Mouse (Mus musculus) kidney, embryonic 16.5 days (tissue): ENCODE results near the gene Fam169b. TPM values are rescaled to one million over a fixed set of nuclear protein-coding genes. Genes with fewer than 3 reads are reported as not detected.

ENCODE experiments used
- ATAC-seq: fragments of 200-750 bp; cut with Nextera tagmentation; 2 replicates; pipeline ENCODE4 v1.8.0; 2017; ENCODE audit warnings: moderate TSS enrichment; ENCODE audit not compliant: low FRiP score, low TSS enrichment
- H3K27ac ChIP-seq: fragments of 300-500 bp; sonication (generic); 2 replicates; pipeline ENCODE4 v1.5.1; 2014; ENCODE audit warnings: low read length
- H3K27me3 ChIP-seq: fragments of 300-500 bp; sonication (generic); 2 replicates; pipeline ENCODE4 v1.6.1; 2014; ENCODE audit warnings: low read length, control low read depth, mixed read lengths; ENCODE audit not compliant: insufficient read depth
- H3K36me3 ChIP-seq: fragments of 300-500 bp; sonication (generic); 2 replicates; pipeline ENCODE4 v1.6.1; 2014; ENCODE audit warnings: low read length, control low read depth, mixed read lengths; ENCODE audit not compliant: insufficient read depth
- H3K4me1 ChIP-seq: fragments of 300-500 bp; sonication (generic); 2 replicates; pipeline ENCODE4 v1.6.1; 2014; ENCODE audit warnings: low read length, control low read depth, mixed read lengths; ENCODE audit not compliant: insufficient read depth
- H3K4me2 ChIP-seq: fragments of 300-500 bp; sonication (generic); replicated peaks from 2 replicates; pipeline ENCODE4 v1.6.1; 2014; ENCODE audit warnings: low read depth, low read length
- H3K4me3 ChIP-seq: fragments of 300-500 bp; sonication (generic); 2 replicates; pipeline ENCODE4 v1.5.1; 2014; ENCODE audit warnings: mild to moderate bottlenecking, low read length
- H3K9ac ChIP-seq: fragments of 300-500 bp; sonication (generic); replicated peaks from 2 replicates; pipeline ENCODE4 v1.6.1; 2014; ENCODE audit warnings: low read length
- H3K9me3 ChIP-seq: fragments of 300-500 bp; sonication (generic); 2 replicates; pipeline ENCODE4 v1.6.1; 2016; ENCODE audit warnings: low read length, control low read depth
- WGBS: fragments of 180-500 bp; shearing (Covaris S2); extraction: QIAGEN DNeasy Blood & Tissue Kit; methylation state at CpG from one replicate; pipeline ENCODE4 v1.1.7; 2014; 5-methylcytosine and 5-hydroxymethylcytosine counted together
- polyA plus RNA-seq: library from polyadenylated mRNA; unstranded; fragments of >200 nt; fragmentation: Nextera tagmentation; extraction: Ambion mirVana; gene quantifications from 2 replicates; pipeline ENCODE4 v1.2.1, GENCODE M21; 2015

Gene Fam169b
- polyA plus RNA-seq, 1 experiment from 2014 or later: 1.1 TPM

- Histone ChIP-seq H3K9ac (no peak overlapping the region), H3K27ac (no peak overlapping the region), H3K4me3 (no peak overlapping the region), H3K27me3 (peaks cover 4% of the 10 kb centered on the region; the same call in 1 of the 2 replicates), H3K4me2 (no peak overlapping the region), H3K9me3 (no peaks in the 10 kb centered on the region), H3K4me1 (no peaks in the 10 kb centered on the region), H3K36me3 (no peaks in the 10 kb centered on the region)
- no peak for ATAC-seq
- 61% methylated on average over 7 of the region's 7 CpGs for WGBS
Measured at GRCm38 (mm10) chr7:68362609-68363008, 89.0 kb downstream of the Fam169b start.

GRCm38 (mm10) chr7:68365711-68366110, 92.1 kb downstream of the Fam169b start:
- WGBS: 81% methylated on average over 9 of the region's 9 CpGs
- Histone ChIP-seq H3K9ac (no peak overlapping the region), H3K4me1 (no peaks in the 10 kb centered on the region), H3K36me3 (no peaks in the 10 kb centered on the region), H3K4me2 (no peak overlapping the region), H3K9me3 (no peaks in the 10 kb centered on the region), H3K27ac (no peak overlapping the region), H3K4me3 (no peak overlapping the region), H3K27me3 (no peaks in the 10 kb centered on the region)
- no peak for ATAC-seq

GRCm38 (mm10) chr7:68368948-68369347, 95.3 kb downstream of the Fam169b start:
- 87% methylated on average over 12 of the region's 12 CpGs for WGBS
- no peaks in the 10 kb centered on the region for H3K4me1 ChIP-seq
- no peak for ATAC-seq

GRCm38 (mm10) chr7:68369694-68370093, 96.1 kb downstream of the Fam169b start:
- 0% methylated on average over 12 of the region's 13 CpGs for whole genome bisulfite sequencing
- Histone ChIP-seq H3K36me3 (no peaks in the 10 kb centered on the region), H3K4me1 (no peaks in the 10 kb centered on the region), H3K27me3 (peaks cover 9% of the 10 kb centered on the region), H3K9me3 (no peaks in the 10 kb centered on the region), H3K27ac (no peak overlapping the region), H3K4me2 (peak overlapping the region; percentile 53), H3K9ac (no peak overlapping the region), H3K4me3 (peak overlapping the region; percentile 37)
- ATAC-seq: peak; percentile 69; the same call in 1 of the 2 replicates

More at GRCm38 (mm10) chr7:68368948-68369347, 95.3 kb downstream of the Fam169b start:
- Histone ChIP-seq H3K36me3 (no peaks in the 10 kb centered on the region), H3K9ac (no peak overlapping the region), H3K27ac (no peak overlapping the region), H3K9me3 (no peaks in the 10 kb centered on the region), H3K4me3 (no peak overlapping the region), H3K27me3 (peaks cover 9% of the 10 kb centered on the region), H3K4me2 (no peak overlapping the region)

GRCm38 (mm10) chr7:68374109-68374857, 100.6 kb downstream of the Fam169b start:
- peak overlapping the region; percentile 33; the same call in 1 of the 2 replicates for H3K9ac ChIP-seq
- no peak overlapping the region for H3K27ac ChIP-seq
- ATAC-seq: no peak
- peaks cover 9% of the 10 kb centered on the region for H3K27me3 ChIP-seq
- H3K4me3 ChIP-seq: peak overlapping the region; percentile 30
- H3K4me1 ChIP-seq: no peaks in the 10 kb centered on the region
- H3K9me3 ChIP-seq: no peaks in the 10 kb centered on the region
- peak overlapping the region; percentile 55 for H3K4me2 ChIP-seq
- 19% methylated on average over 16 of the region's 16 CpGs for WGBS
- no peaks in the 10 kb centered on the region for H3K36me3 ChIP-seq

GRCm38 (mm10) chr7:68382187-68382586, 108.5 kb downstream of the Fam169b start:
- WGBS: 20% methylated on average over 9 of the region's 9 CpGs
- no peaks in the 10 kb centered on the region for H3K9me3 ChIP-seq
- H3K4me1 ChIP-seq: no peaks in the 10 kb centered on the region
- H3K4me2 ChIP-seq: 0 out of 2 replicates have a peak overlapping the region, but pooled peaks have one; percentile 19
- no peaks in the 10 kb centered on the region for H3K27me3 ChIP-seq
- no peaks in the 10 kb centered on the region for H3K36me3 ChIP-seq
- no peak overlapping the region for H3K27ac ChIP-seq
- peak; percentile 42; the same call in 1 of the 2 replicates for ATAC-seq
- H3K9ac ChIP-seq: no peak overlapping the region
- no peak overlapping the region for H3K4me3 ChIP-seq

GRCm38 (mm10) chr7:68386767-68387166, 113.1 kb downstream of the Fam169b start:
- Histone ChIP-seq H3K4me3 (no peak overlapping the region), H3K4me1 (no peaks in the 10 kb centered on the region), H3K36me3 (no peaks in the 10 kb centered on the region), H3K9ac (no peak overlapping the region), H3K27ac (no peak overlapping the region), H3K27me3 (no peaks in the 10 kb centered on the region), H3K4me2 (no peak overlapping the region), H3K9me3 (no peaks in the 10 kb centered on the region)
- 79% methylated on average over 3 of the region's 3 CpGs for WGBS
- ATAC-seq: no peak

GRCm38 (mm10) chr7:68395707-68396333, 122.2 kb downstream of the Fam169b start:
- 57% methylated on average over 6 of the region's 6 CpGs for WGBS
- H3K27ac ChIP-seq: no peak overlapping the region
- no peak overlapping the region for H3K9ac ChIP-seq
- ATAC-seq: no peak
- H3K4me2 ChIP-seq: no peak overlapping the region
- H3K4me3 ChIP-seq: no peak overlapping the region
- H3K27me3 ChIP-seq: no peaks in the 10 kb centered on the region
- H3K36me3 ChIP-seq: no peaks in the 10 kb centered on the region
- H3K4me1 ChIP-seq: no peaks in the 10 kb centered on the region
- no peaks in the 10 kb centered on the region for H3K9me3 ChIP-seq

GRCm38 (mm10) chr7:68400516-68400915, 126.9 kb downstream of the Fam169b start:
- 93% methylated on average over 7 of the region's 7 CpGs for WGBS
- H3K36me3 ChIP-seq: no peaks in the 10 kb centered on the region
- no peak overlapping the region for H3K4me2 ChIP-seq
- H3K27me3 ChIP-seq: no peaks in the 10 kb centered on the region
- H3K4me3 ChIP-seq: no peak overlapping the region
- no peak overlapping the region for H3K27ac ChIP-seq
- H3K9me3 ChIP-seq: no peaks in the 10 kb centered on the region
- no peak for ATAC-seq
- H3K4me1 ChIP-seq: no peaks in the 10 kb centered on the region
- no peak overlapping the region for H3K9ac ChIP-seq

- ATAC-seq: no peak
- H3K27me3 ChIP-seq: peaks cover 2% of the 10 kb centered on the region; the same call in 1 of the 2 replicates
- WGBS: 69% methylated on average over 5 of the region's 5 CpGs
- no peaks in the 10 kb centered on the region for H3K9me3 ChIP-seq
- no peaks in the 10 kb centered on the region for H3K36me3 ChIP-seq
- H3K4me2 ChIP-seq: no peak overlapping the region
- H3K4me3 ChIP-seq: no peak overlapping the region
- H3K4me1 ChIP-seq: no peaks in the 10 kb centered on the region
- no peak overlapping the region for H3K9ac ChIP-seq
- H3K27ac ChIP-seq: no peak overlapping the region
Measured at GRCm38 (mm10) chr7:68408611-68409010, 135.0 kb downstream of the Fam169b start.
